Mouse (Mus musculus): ENCODE measurements at regions not wholly inside any gene's neighbourhood (a gene's known extent, or its start where the extent isn't known, plus 50 kb on each side); places are given as distances from the start of the nearest gene placed in this dataset.

GRCm38 (mm10) chr5:46673413-46673812, 816.0 kb upstream of the Lcorl start:
- Histone ChIP-seq H3K4me2 (replicated peaks) (no peak overlapping the region), H3K9me3 (no peaks in the 10 kb centered on the region), H3K27ac (no peak overlapping the region), H3K4me1 (replicated peaks) (no peaks in the 10 kb centered on the region), H3K9ac (replicated peaks) (no peak overlapping the region), H3K4me3 (replicated peaks) (no peak overlapping the region), H3K27me3 (no peaks in the 10 kb centered on the region), H3K36me3 (no peaks in the 10 kb centered on the region)
- ATAC-seq, result no peak
- WGBS, result 85% methylated on average over 1 of the region's 1 CpGs

GRCm38 (mm10) chr5:46670484-46670883, 813.1 kb upstream of the Lcorl start:
- WGBS, result 63% methylated on average over 2 of the region's 2 CpGs

DNA sequence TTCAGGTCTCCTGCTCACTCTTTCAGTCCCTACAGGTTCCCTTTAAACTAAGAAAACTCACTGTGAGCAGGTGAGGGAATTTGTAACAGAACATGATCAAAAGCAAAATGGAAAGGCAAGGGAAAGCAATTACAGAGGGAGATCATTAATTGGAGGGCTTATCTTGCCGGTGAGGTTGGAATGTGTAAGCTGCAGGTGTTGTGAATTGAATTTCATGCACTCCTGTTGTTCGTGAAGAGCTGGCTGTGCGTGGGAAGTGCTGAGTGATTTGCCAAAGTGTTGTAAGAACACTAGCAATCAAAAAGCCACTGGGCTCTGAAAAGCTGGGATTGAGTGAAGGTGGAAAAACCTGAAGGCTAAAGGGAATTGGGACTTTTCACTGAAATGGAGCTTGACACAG, 808.8 kb upstream of the Lcorl start:
- ATAC-seq, result no peak
- Histone ChIP-seq H3K27me3 (no peaks in the 10 kb centered on the region), H3K9ac (replicated peaks) (no peak overlapping the region), H3K27ac (no peak overlapping the region), H3K9me3 (no peaks in the 10 kb centered on the region), H3K36me3 (no peaks in the 10 kb centered on the region), H3K4me2 (replicated peaks) (no peak overlapping the region), H3K4me3 (replicated peaks) (no peak overlapping the region), H3K4me1 (replicated peaks) (no peaks in the 10 kb centered on the region)
- 25% methylated on average over 3 of the region's 3 CpGs for WGBS

More at GRCm38 (mm10) chr5:46670484-46670883, 813.1 kb upstream of the Lcorl start:
- Histone ChIP-seq H3K36me3 (no peaks in the 10 kb centered on the region), H3K27me3 (no peaks in the 10 kb centered on the region), H3K4me3 (replicated peaks) (no peak overlapping the region), H3K9me3 (no peaks in the 10 kb centered on the region), H3K4me2 (replicated peaks) (no peak overlapping the region), H3K27ac (no peak overlapping the region), H3K4me1 (replicated peaks) (no peaks in the 10 kb centered on the region), H3K9ac (replicated peaks) (no peak overlapping the region)
- ATAC-seq, result no peak

- Histone ChIP-seq H3K4me3 (replicated peaks) (no peak overlapping the region), H3K36me3 (no peaks in the 10 kb centered on the region), H3K9ac (replicated peaks) (no peak overlapping the region), H3K9me3 (no peaks in the 10 kb centered on the region), H3K4me1 (replicated peaks) (no peaks in the 10 kb centered on the region), H3K4me2 (replicated peaks) (no peak overlapping the region), H3K27ac (no peak overlapping the region), H3K27me3 (no peaks in the 10 kb centered on the region)
- ATAC-seq, result no peak
These were observed 799.6 kb upstream of the Lcorl start for GRCm38 (mm10) chr5:46657065-46657464.

DNA sequence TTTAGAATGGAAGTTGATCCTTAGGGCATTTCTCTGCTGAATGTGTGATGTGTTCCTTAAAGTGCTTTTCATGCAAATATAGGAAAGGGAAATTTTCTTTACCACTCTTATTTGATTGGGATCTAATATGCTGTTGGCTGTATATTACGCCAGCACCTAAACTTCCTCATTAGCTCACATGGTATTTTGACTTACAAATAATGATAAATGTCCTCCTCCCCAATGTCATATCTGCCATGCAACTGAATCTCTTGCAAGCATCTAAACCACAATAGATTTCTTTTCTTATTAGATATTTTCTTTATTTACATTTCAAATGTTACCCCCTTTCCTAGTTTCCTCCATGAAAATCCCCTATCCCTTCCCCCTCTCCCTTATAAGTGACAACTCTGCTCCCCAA, 796.8 kb upstream of the Lcorl start:
- Histone ChIP-seq H3K4me2 (replicated peaks) (no peak overlapping the region), H3K4me3 (replicated peaks) (no peak overlapping the region), H3K27me3 (no peaks in the 10 kb centered on the region), H3K9ac (replicated peaks) (no peak overlapping the region), H3K36me3 (no peaks in the 10 kb centered on the region), H3K9me3 (no peaks in the 10 kb centered on the region), H3K27ac (no peak overlapping the region), H3K4me1 (replicated peaks) (no peaks in the 10 kb centered on the region)
- no peak for ATAC-seq
- WGBS, result 93% methylated on average over 1 of the region's 1 CpGs

DNA sequence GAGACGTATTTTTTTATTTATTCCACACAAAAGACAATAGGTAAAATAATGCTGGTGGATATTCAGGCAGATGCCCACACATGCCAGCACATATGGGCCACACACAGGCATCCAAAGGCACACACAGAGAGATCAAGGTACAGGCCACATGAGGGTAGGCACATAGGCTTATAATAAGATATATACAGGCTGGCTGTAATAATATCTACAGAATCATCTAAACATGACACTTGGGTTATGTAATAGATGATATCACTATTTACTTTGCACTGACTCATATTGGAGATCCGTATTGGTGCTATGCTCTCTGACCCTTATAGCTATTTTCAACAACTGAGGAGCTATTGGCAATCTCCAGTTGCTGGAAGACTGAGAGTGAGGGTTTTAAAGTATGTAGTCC, 785.6 kb upstream of the Lcorl start:
- Histone ChIP-seq H3K36me3 (no peaks in the 10 kb centered on the region), H3K9ac (replicated peaks) (no peak overlapping the region), H3K4me3 (replicated peaks) (no peak overlapping the region), H3K27me3 (no peaks in the 10 kb centered on the region), H3K27ac (no peak overlapping the region), H3K4me2 (replicated peaks) (no peak overlapping the region), H3K9me3 (no peaks in the 10 kb centered on the region), H3K4me1 (replicated peaks) (no peaks in the 10 kb centered on the region)
- 77% methylated on average over 2 of the region's 2 CpGs for WGBS
- no peak for ATAC-seq

DNA sequence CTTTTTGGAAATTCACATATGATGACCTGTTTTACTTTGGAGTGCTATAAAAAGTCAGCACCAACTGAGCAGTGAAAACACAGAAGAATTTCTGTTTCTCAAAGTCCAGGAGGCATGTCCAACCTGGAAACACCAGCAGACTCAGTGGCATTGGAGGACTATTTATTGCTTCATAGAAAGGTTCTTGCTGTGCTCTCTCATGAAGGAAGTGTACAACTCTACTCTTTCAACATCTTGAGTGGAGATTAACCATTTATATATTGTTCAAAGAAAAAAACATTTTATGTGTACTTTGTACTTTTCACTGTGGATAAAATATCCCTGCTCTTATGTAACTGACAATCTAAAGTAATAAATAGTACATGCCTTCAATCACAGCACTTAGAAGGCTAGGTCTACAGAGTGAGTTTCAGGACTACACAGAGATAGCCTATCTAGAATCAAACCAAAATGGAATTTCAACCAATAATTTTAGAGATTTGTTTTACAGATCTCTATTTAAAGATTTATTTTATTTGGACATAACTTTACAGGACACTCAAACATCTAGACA, 777.8 kb upstream of the Lcorl start:
- Histone ChIP-seq H3K27ac (no peak overlapping the region), H3K9ac (replicated peaks) (no peak overlapping the region), H3K4me2 (replicated peaks) (no peak overlapping the region), H3K9me3 (no peaks in the 10 kb centered on the region), H3K4me1 (replicated peaks) (no peaks in the 10 kb centered on the region), H3K27me3 (no peaks in the 10 kb centered on the region), H3K4me3 (replicated peaks) (no peak overlapping the region), H3K36me3 (no peaks in the 10 kb centered on the region)
- no peak for ATAC-seq

Measured in midbrain, embryonic 13.5 days (tissue).